Mouse (Mus musculus): ENCODE measurements around the gene Tbccd1. TPM values are rescaled to one million over a fixed set of nuclear protein-coding genes. Genes with fewer than 3 reads are reported as not detected.

Tbccd1 gene
- polyA plus RNA-seq (2014; fragmentation: Illumina TruSeq; extraction: RNeasy Lipid Tissue Mini Kit (QIAGEN cat#74804)) = 15.4 TPM

GRCm38 (mm10) chr16:22857431-22858113 lies at the start of gene Tbccd1, which contains the start of gene Dnajb11:
Gene Tbccd1 (minus strand): TSS chr16:22857669.
Gene Dnajb11 (plus strand): TSS chr16:22857845.

GRCm38 (mm10) chr16:22890683-22891510 lies 33.4 kb upstream of the Tbccd1 start, which contains the start of gene Ahsg:
Gene Ahsg (plus strand): TSS chr16:22891277.

GRCm38 (mm10) chr16:22811477-22811876 lies 46.0 kb downstream of the Tbccd1 start, which contains the start of gene Crygs:
Gene Crygs (minus strand): TSS chr16:22811577.

Other genes with a start within 250 kb of the Tbccd1 start
- 0.31 TPM for gene Dgkg, start 200.4 kb downstream of the Tbccd1 start, polyA plus RNA-seq (2014; fragmentation: Illumina TruSeq; extraction: RNeasy Lipid Tissue Mini Kit (QIAGEN cat#74804))
- gene Crygs, start 46.1 kb downstream of the Tbccd1 start, polyA plus RNA-seq (2014; fragmentation: Illumina TruSeq; extraction: RNeasy Lipid Tissue Mini Kit (QIAGEN cat#74804)) = not detected
- 62.3 TPM for gene Dnajb11, start 176 bp upstream of the Tbccd1 start, polyA plus RNA-seq (2014; fragmentation: Illumina TruSeq; extraction: RNeasy Lipid Tissue Mini Kit (QIAGEN cat#74804))
- 1.5 TPM for gene Ahsg, start 33.6 kb upstream of the Tbccd1 start, polyA plus RNA-seq (2014; fragmentation: Illumina TruSeq; extraction: RNeasy Lipid Tissue Mini Kit (QIAGEN cat#74804))
- gene Fetub, start 60.7 kb upstream of the Tbccd1 start, polyA plus RNA-seq (2014; fragmentation: Illumina TruSeq; extraction: RNeasy Lipid Tissue Mini Kit (QIAGEN cat#74804)) = 8.5 TPM
- not detected for gene Hrg, start 93.4 kb upstream of the Tbccd1 start, polyA plus RNA-seq (2014; fragmentation: Illumina TruSeq; extraction: RNeasy Lipid Tissue Mini Kit (QIAGEN cat#74804))
- gene Kng2, start 171.8 kb upstream of the Tbccd1 start, polyA plus RNA-seq (2014; fragmentation: Illumina TruSeq; extraction: RNeasy Lipid Tissue Mini Kit (QIAGEN cat#74804)) = 1.5 TPM
- gene Kng1, start 200.2 kb upstream of the Tbccd1 start, polyA plus RNA-seq (2014; fragmentation: Illumina TruSeq; extraction: RNeasy Lipid Tissue Mini Kit (QIAGEN cat#74804)) = not detected
- gene Eif4a2, start 249.8 kb upstream of the Tbccd1 start, polyA plus RNA-seq (2014; fragmentation: Illumina TruSeq; extraction: RNeasy Lipid Tissue Mini Kit (QIAGEN cat#74804)) = 1,842 TPM

Measured in ovary, adult 10 weeks (tissue).